Mouse (Mus musculus): ENCODE results near the gene Rbbp9.

The Rbbp9 gene

GRCm38 (mm10) chr2:144502134-144502533 is 48.5 kb downstream of the Rbbp9 start:
- DNase-seq (ENCODE audit: low spot score), result no peak
